Mouse (Mus musculus) macrophage (primary cell): ENCODE measurements around the gene Dnajb9. TPM values are rescaled to one million over a fixed set of nuclear protein-coding genes. Genes with fewer than 3 reads are reported as not detected.

Source experiments
- H3K27ac ChIP-seq: fragments of 350-480 bp; formaldehyde crosslinking; 2 replicates; pipeline ENCODE4 v1.9.0; 2021
- H3K36me3 ChIP-seq: fragments of 350-480 bp; formaldehyde crosslinking; 2 replicates; pipeline ENCODE4 v1.9.0; 2021; ENCODE audit errors: inconsistent target
- H3K4me3 ChIP-seq: fragments of 350-480 bp; formaldehyde crosslinking; 2 replicates; pipeline ENCODE4 v1.9.0; 2021; ENCODE audit errors: inconsistent target
- H3K79me2 ChIP-seq: fragments of 350-480 bp; formaldehyde crosslinking; 2 replicates; pipeline ENCODE4 v1.9.0; 2021; ENCODE audit errors: inconsistent target
- WGBS: methylation state at CpG from one replicate; pipeline ENCODE4 v1.1.7; 2026; ENCODE audit warnings: inconsistent platforms; ENCODE audit not compliant: missing documents; 5-methylcytosine and 5-hydroxymethylcytosine counted together
- polyA plus RNA-seq: library from polyadenylated mRNA; stranded (reverse); fragments of 250-400 nt; gene quantifications from 3 replicates; pipeline ENCODE4 v1.2.4, GENCODE M21; 2018; ENCODE audit warnings: inconsistent platforms

Dnajb9 gene
- polyA plus RNA-seq, 1 experiment from 2014 or later, result 67.1 TPM

- Histone ChIP-seq H3K79me2 (no peaks in the 10 kb centered on the region), H3K4me3 (no peak overlapping the region), H3K36me3 (no peaks in the 10 kb centered on the region), H3K27ac (no peak overlapping the region)
- 52% methylated on average over 9 of the region's 9 CpGs for WGBS
Observed at GRCm38 (mm10) chr12:44181081-44181982, 28.8 kb downstream of the Dnajb9 start.

GRCm38 (mm10) chr12:44177038-44177355, 33.1 kb downstream of the Dnajb9 start:
- Histone ChIP-seq H3K36me3 (no peaks in the 10 kb centered on the region), H3K4me3 (no peak overlapping the region), H3K27ac (no peak overlapping the region), H3K79me2 (no peaks in the 10 kb centered on the region)
- 96% methylated on average over 2 of the region's 2 CpGs for WGBS

- H3K4me3 ChIP-seq, result no peak overlapping the region
- 50% methylated on average over 10 of the region's 10 CpGs for WGBS
- no peak overlapping the region for H3K27ac ChIP-seq
- no peaks in the 10 kb centered on the region for H3K36me3 ChIP-seq
- no peaks in the 10 kb centered on the region for H3K79me2 ChIP-seq
Observed at GRCm38 (mm10) chr12:44176331-44177037, 33.6 kb downstream of the Dnajb9 start.

GRCm38 (mm10) chr12:44166949-44167348, 43.2 kb downstream of the Dnajb9 start:
- H3K4me3 ChIP-seq, result no peak overlapping the region
- H3K27ac ChIP-seq, result no peak overlapping the region
- no peaks in the 10 kb centered on the region for H3K36me3 ChIP-seq
- no peaks in the 10 kb centered on the region for H3K79me2 ChIP-seq

- 100% methylated on average over 1 of the region's 1 CpGs for WGBS
- H3K27ac ChIP-seq, result no peak overlapping the region
- no peak overlapping the region for H3K4me3 ChIP-seq
- H3K36me3 ChIP-seq, result no peaks in the 10 kb centered on the region
- no peaks in the 10 kb centered on the region for H3K79me2 ChIP-seq
Observed at GRCm38 (mm10) chr12:44159349-44159748, 50.8 kb downstream of the Dnajb9 start.

Other genes with a start within 250 kb of the Dnajb9 start
- 43.8 to 63.5 TPM (median 56.0 TPM) in 3 replicates for gene Pnpla8, start 11.0 kb upstream of the Dnajb9 start, polyA plus RNA-seq
- gene Nrcam, start 118.6 kb upstream of the Dnajb9 start, polyA plus RNA-seq, result 3.0 to 9.9 TPM (median 4.8 TPM) in 3 replicates